Mouse (Mus musculus) neural tube, embryonic 15.5 days (tissue): ENCODE measurements around the gene Pttg1ip. TPM values are rescaled to one million over a fixed set of nuclear protein-coding genes. Genes with fewer than 3 reads are reported as not detected.

Experiments used
- microRNA counts: library from miRNA; unstranded; fragments of <30 nt; microRNA quantifications from one replicate; lab custom pipeline; 2016
- microRNA-seq: library from miRNA; unstranded; fragments of <30 nt; microRNA quantifications from one replicate; pipeline ENCODE4, GENCODE M21; 2017
- polyA plus RNA-seq: library from polyadenylated mRNA; unstranded; fragments of >200 nt; fragmentation: Nextera tagmentation; extraction: Ambion mirVana; gene quantifications from 2 replicates; pipeline ENCODE4 v1.2.1, GENCODE M21; 2015

Pttg1ip gene
- polyA plus RNA-seq, 1 experiment from 2014 or later, result 73.9 TPM

MicroRNA genes within 50 kb of the gene (microRNA counts, 519-probe panel; counts per million panel counts)
- microRNA mmu-miR-1930 (lab: Ali Mortazavi, UCI), result 955 counts per million, percentile 5 among the panel's probes with 10 or more counts

Small RNA genes within 50 kb of the gene (microRNA-seq; reads per million reads assigned to microRNA genes)
- gene Mir1930, result 5.4 reads per million, percentile 20 among the genes with 10 or more reads in this experiment

Other genes starting within 250 kb of the Pttg1ip start
- 17.9 and 19.8 TPM in 2 replicates for gene Adarb1, start 163.4 kb upstream of the Pttg1ip start, polyA plus RNA-seq
- 42.4 and 42.6 TPM in 2 replicates for gene Fam207a, start 65.9 kb upstream of the Pttg1ip start, polyA plus RNA-seq
- 1.0 and 4.8 TPM in 2 replicates for gene Itgb2, start 51.5 kb upstream of the Pttg1ip start, polyA plus RNA-seq
- gene Sumo3, start 24.4 kb downstream of the Pttg1ip start, polyA plus RNA-seq, result 275 and 286 TPM in 2 replicates
- 1.4 and 2.4 TPM in 2 replicates for gene Gm49325, start 24.5 kb downstream of the Pttg1ip start, polyA plus RNA-seq
- gene Ube2g2, start 40.6 kb downstream of the Pttg1ip start, polyA plus RNA-seq, result 77.1 and 79.6 TPM in 2 replicates
- 1.6 and 1.9 TPM in 2 replicates for gene Tspear, start 104.8 kb downstream of the Pttg1ip start, polyA plus RNA-seq
- gene Gm19402, start 109.0 kb downstream of the Pttg1ip start, polyA plus RNA-seq, result not detected in 2 replicates
- gene Gm9508, start 115.5 kb downstream of the Pttg1ip start, polyA plus RNA-seq, result not detected in 2 replicates
- gene Gm10272, start 124.9 kb downstream of the Pttg1ip start, polyA plus RNA-seq, result not detected in 2 replicates
- not detected in 2 replicates for gene Gm10024, start 129.7 kb downstream of the Pttg1ip start, polyA plus RNA-seq
- not detected in 2 replicates for gene Gm10142, start 134.1 kb downstream of the Pttg1ip start, polyA plus RNA-seq
- gene Krtap12-1, start 138.9 kb downstream of the Pttg1ip start, polyA plus RNA-seq, result not detected in 2 replicates
- gene Gm10100, start 144.8 kb downstream of the Pttg1ip start, polyA plus RNA-seq, result not detected in 2 replicates
- gene Gm18596, start 160.9 kb downstream of the Pttg1ip start, polyA plus RNA-seq, result not detected in 2 replicates
- gene Gm9736, start 169.6 kb downstream of the Pttg1ip start, polyA plus RNA-seq, result not detected in 2 replicates
- not detected in 2 replicates for gene Gm3233, start 178.0 kb downstream of the Pttg1ip start, polyA plus RNA-seq
- gene Gm3238, start 189.6 kb downstream of the Pttg1ip start, polyA plus RNA-seq, result not detected in 2 replicates
- gene Gm7138, start 195.2 kb downstream of the Pttg1ip start, polyA plus RNA-seq, result not detected in 2 replicates
- not detected in 2 replicates for gene Gm3250, start 200.8 kb downstream of the Pttg1ip start, polyA plus RNA-seq
- not detected in 2 replicates for gene Gm7137, start 206.5 kb downstream of the Pttg1ip start, polyA plus RNA-seq
- not detected in 2 replicates for gene Gm9639, start 213.4 kb downstream of the Pttg1ip start, polyA plus RNA-seq
- not detected in 2 replicates for gene Gm19668, start 217.4 kb downstream of the Pttg1ip start, polyA plus RNA-seq
- gene Gm9507, start 230.1 kb downstream of the Pttg1ip start, polyA plus RNA-seq, result not detected in 2 replicates
- gene Gm2696, start 233.0 kb downstream of the Pttg1ip start, polyA plus RNA-seq, result not detected in 2 replicates
- not detected in 2 replicates for gene Krtap10-4, start 245.4 kb downstream of the Pttg1ip start, polyA plus RNA-seq